Mouse (Mus musculus) right cerebral cortex, postnatal 14 days (tissue): ENCODE measurements around the gene Naa10.

ENCODE experiments used
- DNase-seq: peaks from one replicate; pipeline ENCODE4 v3.0.0; 2022

Gene Naa10

DNA sequence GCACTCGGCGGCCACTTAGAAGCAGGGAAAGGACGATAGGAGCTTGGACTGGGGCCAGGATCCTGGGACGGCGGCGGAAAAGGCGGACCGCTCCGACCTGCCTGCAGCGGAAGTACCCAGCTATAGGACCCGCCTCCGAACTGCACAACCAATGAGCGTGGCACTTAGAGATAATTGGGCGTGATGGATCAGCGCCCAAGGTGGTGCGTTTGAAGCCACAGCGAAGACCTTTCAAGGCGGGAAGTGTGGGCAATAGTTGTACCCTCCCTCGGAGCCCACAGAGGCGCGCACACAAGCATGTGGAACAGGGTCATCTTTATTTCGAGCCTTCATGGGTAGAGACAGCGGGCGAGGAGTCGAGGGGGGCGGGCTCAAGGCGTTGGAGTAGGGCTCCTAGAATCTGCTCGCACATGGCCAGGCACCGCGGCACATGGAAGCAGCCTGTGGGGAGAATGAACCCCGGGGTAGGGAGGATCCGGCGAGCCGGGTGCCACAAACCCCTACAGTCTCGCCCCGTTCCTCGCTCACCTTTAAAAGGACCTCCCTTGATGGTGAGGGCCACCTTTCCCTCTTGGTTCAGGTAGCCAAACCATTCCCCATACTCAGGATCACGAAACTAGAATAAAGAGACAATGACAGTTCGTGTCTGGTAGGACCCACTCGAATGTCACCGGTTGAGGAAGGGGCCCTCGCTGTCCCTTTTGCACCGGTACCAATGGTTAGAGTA is at the start of gene Naa10, which contains the start of gene Arhgap4:
Naa10 (minus strand) TSS at position 122 of the 727 bp plus-strand sequence.
Arhgap4 (minus strand) TSS at position 48 of the 727 bp plus-strand sequence.
- DNase-seq: peak; percentile 87

DNA sequence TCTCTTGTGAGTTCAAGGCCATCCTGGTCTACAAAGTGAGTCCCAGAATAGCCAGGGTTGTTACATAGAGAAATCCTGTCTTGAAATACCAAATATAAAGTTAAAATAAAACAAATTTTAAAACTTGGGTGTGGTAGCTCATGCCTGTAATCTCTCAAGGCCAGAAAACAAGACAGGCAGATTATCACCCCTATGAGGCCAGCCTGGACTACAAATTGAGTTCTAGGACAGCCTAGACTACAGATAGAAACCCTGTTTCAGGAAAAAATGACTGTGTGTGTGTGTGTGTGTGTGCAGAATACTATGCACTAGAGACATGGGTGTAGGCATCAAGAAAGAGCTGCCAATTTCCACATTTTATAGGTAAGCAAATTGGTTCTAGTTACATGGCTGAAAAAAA is 49.0 kb upstream of the Naa10 start:
- DNase-seq: no peak

DNA sequence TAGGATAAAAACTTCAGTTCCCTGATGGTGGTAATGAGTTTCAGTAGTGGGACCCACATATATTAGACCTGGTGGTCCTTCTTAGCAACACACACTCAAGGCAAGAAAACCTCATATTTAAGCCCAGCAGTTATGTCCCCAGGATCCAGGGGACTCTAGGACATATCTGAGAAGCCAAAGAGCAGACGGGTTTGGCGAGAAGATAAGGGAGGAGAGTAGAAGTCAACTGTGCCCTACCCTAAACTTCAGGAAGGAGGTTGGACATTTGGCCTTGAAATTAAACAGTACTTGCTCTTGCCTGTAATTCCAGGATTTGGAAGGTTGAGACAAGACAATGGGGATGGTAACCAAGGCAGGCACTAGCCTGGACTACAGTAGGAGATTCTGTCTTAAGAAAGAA is 48.0 kb upstream of the Naa10 start:
- no peak for DNase-seq

DNA sequence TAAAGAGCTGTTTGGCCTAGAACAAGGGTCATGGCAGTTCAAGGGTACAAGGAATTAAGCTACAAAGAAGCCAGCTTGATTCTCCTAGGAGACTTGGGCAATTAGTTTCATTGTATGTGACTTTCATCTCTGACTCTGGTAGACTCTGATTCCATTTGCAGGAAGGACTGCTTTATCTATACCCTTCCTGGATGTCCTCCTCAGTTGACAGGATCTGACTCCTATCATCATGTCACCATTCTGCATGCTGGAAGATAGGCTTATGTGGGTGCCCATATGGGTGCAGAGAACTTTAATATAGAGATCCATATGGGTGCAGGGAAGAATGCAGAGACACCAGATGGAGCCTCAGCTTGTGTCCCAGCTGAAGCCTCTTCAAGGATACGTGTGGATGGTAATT is 47.4 kb upstream of the Naa10 start:
- DNase-seq: no peak

DNA sequence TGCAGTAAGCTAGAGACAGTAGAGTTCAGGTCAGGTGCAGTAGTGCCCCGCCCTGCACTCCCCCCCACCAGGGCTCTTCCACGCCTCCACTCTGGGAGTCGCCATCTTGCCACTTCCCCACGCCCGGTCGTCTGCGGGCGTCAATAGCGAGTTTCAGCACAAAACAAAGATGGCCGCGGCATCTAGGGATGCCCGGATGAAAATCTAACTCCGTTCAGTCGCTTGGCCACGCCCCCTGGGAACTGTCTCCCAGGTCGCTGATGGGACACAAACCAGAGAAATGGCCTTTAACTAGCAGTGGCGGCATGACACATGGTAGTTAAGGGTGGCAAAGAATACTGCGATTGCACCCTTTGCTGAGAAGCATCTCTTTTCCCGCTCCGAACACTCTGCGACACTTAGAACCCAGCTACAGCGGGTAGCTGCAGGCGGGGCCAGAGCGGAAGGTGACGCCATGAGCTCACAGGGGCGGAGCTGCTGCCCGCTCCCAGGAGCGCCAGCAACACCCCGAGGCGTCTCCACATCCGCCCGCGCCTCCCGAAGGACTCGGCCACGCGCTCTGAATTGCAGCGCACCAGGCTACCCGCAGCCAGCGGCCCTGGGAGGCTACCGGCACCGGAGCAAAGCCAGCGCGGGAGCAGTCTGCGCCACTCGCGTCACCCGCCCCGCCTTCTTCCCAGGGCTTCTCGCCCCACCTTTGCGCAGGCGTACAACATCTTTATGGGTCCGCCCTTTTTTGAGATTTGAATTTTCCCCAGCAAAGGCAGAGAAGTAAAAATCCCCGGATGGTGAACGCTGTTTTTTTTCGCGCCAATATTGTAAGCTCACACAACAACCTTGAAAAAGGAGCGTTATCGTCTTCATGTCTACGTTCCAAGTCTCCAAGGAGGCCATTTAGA is 45.7 kb upstream of the Naa10 start:
- DNase-seq: peak; percentile 83

DNA sequence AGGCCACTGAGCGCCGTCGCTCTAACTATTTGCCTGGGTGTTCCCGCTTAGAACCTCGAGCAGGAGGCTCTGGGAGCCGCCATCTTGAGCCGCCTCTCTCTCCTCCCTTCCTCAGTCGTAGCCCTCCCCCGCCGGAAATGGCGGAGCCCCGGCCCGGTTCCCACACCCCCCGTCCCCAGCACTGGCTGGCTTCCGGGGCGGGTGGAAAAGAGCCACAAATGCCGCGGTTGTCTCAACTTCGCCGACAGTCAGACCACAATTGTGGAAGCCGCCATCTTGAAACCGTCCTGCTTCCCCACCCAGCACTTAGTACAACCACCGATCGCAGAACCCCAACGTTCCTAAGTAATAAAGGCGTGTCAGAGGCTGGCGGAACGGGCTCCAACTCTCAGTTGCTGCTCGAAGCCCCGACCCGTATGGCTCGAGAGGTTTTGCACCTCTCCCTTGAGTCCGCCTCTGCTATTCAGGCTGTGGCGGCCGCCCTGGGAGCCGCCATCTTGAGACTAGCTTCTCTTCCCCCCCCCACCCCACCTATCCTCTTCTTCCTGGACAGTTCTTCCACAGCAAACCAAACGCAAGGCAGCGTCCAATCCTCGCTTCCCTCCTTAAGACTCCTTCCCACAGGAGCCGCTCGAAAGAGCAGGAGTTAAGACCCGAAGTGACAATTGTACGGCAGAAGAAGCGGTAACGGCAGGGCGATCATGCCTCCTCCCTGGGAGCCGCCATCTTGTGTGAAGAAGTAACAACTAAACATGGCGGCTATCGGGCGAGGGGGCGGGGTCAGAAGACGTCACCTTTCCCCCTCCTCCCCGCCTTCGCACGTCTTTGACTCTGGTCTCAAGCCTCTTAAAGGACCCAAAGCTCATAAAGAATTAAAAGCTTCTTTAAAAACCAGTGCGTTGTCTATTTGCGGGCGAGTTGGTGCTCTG is 44.8 kb upstream of the Naa10 start, which contains the start of gene Hcfc1:
Hcfc1 (minus strand) TSS at position 110 of the 929 bp plus-strand sequence.
- peak; percentile 83 for DNase-seq

DNA sequence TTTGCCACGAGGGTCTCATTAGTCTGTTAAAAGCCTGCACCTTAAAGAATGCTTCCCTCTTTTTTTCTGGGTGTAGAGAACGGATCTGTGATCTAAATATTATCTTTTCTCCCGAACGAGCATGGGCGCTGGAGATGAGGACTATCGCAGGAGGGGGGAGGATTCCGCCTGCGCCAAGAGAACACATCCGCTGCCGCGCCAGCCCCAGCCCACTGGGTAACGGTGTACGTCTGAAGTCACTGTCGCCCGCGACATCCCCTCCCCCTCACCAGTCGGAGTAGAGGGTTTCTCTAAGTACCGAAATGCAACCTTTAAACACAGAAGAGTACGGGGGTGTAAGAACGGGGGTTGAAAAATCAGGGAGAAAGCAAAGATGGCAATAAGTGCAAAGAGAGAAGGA is 43.6 kb upstream of the Naa10 start:
- peak; percentile 72 for DNase-seq

DNA sequence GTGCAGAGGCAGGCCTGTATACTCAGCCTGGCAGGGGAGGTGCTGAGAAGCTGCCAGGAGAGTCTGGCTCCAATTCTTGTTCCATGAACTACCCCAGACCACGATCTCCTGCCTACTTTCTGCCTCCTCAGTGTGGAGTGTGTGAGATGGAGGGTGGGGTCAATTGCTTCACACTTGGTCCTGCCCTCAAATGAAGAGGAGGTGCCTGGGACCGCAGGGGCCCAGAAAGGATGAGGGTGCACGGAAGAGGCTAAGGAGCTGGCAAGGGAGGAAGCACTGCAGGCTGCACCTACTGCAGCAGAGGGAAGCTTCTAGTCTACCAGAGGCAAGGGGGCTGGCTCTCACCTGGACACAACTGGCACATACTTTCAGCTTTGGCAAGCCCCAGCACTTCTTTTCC is 42.6 kb upstream of the Naa10 start:
- DNase-seq: no peak

DNA sequence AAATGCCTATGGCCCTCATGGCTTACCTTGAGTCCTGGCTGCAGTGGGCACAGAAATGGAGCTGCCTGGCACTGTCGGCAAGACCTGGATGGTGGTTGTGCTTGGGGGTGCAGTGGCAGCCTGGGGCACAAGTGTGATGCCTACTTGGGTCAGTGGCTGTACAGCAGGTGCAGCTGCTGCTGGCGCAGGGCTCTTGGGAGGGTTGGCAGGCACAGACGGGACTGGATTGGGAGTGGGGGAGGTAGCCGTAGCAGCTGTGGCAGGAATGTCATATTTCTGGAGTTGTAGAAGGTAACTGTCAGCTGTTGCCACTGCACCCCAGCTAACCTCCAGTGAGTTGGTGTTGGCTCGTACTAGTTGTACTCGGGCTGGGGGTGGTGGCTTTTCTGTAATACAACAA is 33.2 kb upstream of the Naa10 start:
- no peak for DNase-seq

DNA sequence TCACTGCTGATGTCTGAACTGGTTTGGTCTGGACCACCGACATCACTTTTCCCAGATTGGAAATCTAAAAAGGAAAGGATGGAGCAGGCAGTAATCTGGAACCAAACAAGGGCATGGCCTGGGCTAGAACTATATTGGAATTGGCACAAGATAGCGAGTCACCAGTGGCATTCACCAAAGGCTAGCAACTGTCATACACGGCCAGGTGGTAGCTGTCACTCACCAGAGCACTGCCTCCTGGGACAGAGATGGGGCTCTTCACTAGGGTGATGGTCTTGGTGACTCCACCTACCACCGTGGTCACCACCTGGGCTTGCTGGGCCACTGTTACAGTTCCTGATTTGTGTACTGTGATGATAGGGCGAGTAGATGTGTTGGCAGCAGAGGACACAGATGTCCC is 30.9 kb upstream of the Naa10 start:
- DNase-seq: no peak

DNA sequence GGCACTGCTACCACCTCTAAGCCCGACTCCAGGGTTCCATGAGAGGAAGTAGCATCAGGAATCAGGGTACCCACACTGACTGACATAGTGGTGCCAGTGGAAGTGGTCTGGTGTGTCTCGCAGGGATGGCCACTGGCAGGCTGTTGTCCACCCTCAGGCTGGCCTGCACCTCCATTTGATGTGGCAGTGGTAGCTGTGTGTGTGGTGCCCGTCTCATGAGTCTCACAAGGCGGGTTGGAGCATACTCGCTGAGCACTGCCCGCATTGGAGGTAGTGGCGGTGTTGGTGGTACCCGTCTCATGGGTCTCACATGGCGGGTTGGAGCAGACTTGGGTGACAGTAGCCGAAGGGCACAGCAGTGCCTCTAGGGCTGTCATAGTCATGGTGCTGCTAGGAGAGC is 27.6 kb upstream of the Naa10 start:
- DNase-seq: no peak

DNA sequence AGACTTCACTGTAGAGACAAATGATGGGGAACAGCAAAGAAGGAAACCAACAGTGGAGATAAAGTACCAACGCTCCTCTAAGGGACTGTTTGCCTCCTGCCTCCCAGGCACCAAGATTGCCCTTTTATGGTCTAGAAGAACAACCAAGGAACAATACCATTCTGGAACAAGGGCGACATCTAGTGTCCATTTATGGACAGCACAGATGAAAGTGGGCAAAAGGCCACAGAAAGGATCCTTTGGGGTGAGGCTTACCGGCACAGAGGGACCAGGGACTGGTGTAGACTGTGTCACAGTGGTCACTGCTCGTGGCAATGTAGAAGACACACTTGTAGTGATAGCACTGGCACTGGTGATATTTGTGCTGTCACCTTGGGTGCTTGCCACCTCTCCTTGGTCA is 26.9 kb upstream of the Naa10 start:
- DNase-seq: no peak

DNA sequence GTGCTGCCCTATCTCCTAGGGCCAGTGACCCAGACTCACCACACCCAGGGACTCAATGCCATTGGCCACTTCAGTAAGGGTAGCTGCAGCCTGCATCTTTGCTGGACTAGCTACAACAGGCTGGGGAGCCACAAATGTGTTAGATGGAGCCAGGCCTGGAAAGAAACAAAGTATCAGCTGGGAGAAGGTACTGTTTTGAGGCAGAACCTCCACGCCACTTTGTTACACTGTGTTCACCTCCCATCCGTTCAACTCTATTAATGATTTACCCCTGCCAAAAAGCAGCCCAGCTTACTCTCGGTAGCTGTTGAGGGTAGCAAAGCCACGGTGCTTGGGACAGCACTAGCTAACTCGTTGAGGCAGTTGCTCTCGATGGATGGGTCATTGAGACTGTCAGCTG is 25.2 kb upstream of the Naa10 start:
- DNase-seq: no peak

DNA sequence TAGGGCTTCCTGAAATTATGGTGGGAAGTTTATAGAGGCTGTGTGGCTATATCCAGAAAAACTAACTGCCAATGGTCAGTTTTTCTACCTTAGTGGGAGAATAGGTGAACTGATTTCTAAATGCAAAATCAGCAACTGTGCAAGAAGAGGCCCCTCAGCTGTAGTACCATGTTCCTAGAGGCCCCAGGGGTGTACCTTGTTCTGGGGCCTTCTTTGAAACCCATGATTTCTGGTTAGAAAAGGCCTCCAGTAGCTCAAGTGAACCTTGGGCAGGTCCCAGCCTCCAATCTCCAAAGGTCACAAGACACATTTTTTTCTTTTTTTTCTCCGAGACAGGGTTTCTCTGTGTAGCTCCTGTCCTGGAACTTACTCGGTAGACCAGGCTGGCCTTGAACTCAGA is 20.6 kb upstream of the Naa10 start:
- DNase-seq: no peak

DNA sequence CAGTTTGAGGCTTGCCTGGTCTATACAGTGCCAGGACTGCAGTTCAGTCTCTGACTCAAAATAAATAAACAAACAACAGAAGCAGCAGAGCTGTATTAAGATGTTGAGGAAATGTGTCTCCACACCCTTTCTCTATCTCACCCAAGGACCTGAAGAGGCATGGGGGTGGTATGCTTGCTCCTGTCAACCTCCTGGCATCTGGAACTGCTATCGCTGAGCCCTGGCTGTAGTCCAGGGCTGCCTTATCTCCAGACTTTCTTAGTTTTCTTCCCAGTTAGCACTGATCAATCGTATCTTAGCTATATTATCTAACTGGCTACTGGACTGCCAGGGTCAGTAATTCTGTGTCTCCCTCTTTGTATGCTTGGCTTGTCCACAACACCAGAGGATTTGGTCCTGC is 20.1 kb upstream of the Naa10 start:
- no peak for DNase-seq

DNA sequence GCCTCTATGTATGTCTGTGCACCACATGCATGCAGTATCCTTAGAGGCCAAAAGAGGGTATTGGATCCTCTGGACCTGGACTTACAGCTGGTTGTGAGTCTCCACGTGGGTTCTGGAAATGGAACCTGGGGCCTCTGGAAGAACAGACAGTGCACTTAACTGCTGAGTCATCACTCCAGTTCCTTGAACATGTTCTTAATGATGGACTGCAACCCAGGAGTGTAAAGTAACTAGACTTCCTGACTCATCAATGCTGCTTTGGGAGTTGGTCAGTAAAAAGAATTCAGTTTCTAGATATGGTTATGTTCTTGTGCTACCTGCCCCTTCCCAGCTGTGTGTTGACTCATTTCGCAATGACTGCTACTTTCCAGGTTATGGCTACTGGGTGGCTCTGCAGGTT is 10.1 kb upstream of the Naa10 start:
- no peak for DNase-seq

DNA sequence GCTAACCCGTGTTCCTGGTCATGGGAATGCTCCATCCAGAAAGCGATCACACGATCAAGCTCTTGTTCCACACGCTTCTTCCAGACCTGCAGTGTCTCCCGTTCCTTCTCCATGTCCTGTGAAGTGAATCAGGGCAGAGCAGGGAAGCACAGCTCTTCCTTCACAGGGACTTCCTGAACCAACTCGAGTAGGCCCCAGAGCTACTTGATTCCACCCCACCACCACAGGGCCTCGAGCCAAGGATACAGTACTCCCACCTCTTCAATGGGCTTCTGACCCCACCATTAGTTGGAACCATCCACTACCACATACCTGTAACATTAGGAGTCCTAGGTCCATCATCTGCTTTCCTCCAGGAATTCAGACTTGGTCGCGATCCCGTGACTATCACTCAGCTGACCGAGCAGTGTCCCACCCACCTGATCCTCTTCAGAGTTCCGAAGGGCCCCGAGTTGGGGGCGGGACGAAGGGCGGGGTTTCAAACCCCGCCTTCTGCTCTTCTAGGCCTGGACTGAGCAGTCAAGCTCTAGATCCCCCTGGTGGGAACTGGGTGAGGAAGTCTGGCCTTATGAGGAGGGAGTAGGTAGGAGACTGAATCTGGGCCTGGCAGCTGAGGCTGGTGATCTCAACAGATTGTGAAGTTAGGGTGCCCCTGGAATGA is 8.8 kb upstream of the Naa10 start, which contains the start of gene Renbp:
Renbp (minus strand) TSS at position 449 of the 661 bp plus-strand sequence.
- DNase-seq: no peak

DNA sequence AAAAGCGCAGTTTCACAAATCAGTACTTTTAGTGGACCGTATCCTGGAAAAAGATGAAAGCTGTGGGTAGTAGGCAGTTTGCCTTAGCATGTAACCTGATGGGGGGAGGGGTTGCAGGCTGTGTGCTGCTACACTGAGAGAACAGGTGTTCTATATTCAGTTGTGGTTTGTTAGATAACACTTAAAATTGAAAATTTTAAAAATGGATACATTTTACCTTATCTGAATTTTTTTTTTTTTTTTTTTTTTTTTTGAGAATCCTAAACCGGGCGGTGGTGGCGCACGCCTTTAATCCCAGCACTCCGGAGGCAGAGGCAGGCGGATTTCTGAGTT is 772 bp upstream of the Naa10 start:
- no peak for DNase-seq

DNA sequence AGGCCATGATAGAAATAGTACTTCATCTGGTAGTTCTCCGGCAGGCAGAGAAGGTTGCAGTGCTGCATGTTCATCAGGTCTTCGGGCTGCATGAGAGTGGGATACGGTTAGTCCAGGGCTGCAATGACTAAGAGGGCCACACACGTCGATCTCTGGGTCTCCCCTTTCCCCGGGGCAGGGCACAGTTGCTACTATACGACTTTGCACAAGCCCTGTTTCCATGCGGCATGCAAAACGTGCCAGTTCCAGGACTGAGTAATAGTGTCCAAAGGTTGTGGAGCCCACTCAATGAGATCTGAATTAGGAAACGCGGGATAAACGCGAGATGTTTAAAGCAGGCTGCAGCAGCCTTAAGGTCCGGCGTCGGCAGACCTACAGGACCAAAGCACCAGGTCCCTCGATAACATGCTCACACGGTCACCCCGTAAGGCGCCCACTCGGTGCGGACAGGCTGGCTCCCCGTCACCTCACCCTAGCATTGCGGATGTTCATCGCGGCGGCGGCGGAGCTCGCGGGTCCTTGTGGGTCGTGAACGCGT is 390 bp downstream of the Naa10 start:
- no peak for DNase-seq

DNA sequence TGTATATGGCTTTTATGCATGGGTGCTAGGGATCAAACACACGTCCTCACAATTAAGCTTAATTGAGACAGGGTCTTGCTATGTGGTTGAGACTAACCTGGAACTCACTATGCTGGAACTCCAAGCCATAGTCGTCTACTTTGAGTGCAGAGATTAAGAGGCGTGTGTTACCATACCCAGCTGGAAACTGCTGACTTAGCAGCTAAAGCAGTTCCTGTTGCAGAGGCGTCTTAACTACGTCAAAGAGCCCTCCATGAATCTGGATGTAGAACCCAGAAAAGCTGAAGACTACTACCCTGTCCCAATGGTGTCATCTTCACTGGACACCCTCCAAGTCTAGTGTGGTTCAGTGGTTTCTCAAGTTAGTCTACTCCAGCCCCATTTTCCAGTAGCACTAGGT is 3.1 kb downstream of the Naa10 start:
- DNase-seq: no peak

DNA sequence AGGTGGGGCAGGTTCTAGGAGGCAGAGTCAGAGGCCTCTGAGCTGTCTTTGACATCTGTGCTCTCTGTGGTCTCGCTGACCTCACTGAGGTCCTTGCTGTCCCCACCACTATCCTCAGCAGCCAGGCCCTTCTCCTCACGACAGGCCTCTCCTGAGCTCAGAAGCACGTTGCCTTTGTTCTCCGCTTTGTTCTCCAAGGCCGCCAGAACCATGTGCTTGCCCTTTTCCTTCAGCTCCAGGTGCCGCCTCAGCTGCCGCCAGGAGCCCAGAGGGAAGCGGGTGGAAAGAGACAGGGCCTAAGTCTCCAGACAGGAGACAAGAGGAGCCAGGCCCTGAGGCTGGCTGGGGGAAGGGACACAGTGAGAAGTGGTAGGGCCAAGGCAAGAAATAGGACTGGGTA is 4.8 kb downstream of the Naa10 start:
- DNase-seq: no peak
